Mouse (Mus musculus) neural tube, embryonic 13.5 days (tissue): ENCODE measurements around the gene Pnmal2. TPM values are rescaled to one million over a fixed set of nuclear protein-coding genes. Genes with fewer than 3 reads are reported as not detected.

Experiments used
- ATAC-seq: fragments of 200-750 bp; cut with Nextera tagmentation; 2 replicates; pipeline ENCODE4 v1.8.0; 2017; ENCODE audit warnings: low read depth, mild to moderate bottlenecking, moderate TSS enrichment, moderate library complexity
- H3K27ac ChIP-seq: fragments of 300-500 bp; sonication (generic); replicated peaks from 2 replicates; pipeline ENCODE4 v1.5.1; 2015; ENCODE audit warnings: moderate library complexity, mild to moderate bottlenecking, inconsistent platforms
- H3K27me3 ChIP-seq: fragments of 300-500 bp; sonication (generic); 2 replicates; pipeline ENCODE4 v1.6.1; 2015; ENCODE audit warnings: mild to moderate bottlenecking, inconsistent platforms
- H3K36me3 ChIP-seq: fragments of 300-500 bp; sonication (generic); 2 replicates; pipeline ENCODE4 v1.6.1; 2015; ENCODE audit warnings: mild to moderate bottlenecking, inconsistent platforms
- H3K4me1 ChIP-seq: fragments of 300-500 bp; sonication (generic); replicated peaks from 2 replicates; pipeline ENCODE4 v1.6.1; 2015; ENCODE audit warnings: inconsistent platforms
- H3K4me2 ChIP-seq: fragments of 300-500 bp; sonication (generic); 2 replicates; pipeline ENCODE4 v1.6.1; 2015; ENCODE audit warnings: inconsistent platforms, mild to moderate bottlenecking, moderate library complexity
- H3K4me3 ChIP-seq: fragments of 300-500 bp; sonication (generic); 2 replicates; pipeline ENCODE4 v1.5.1; 2015; ENCODE audit warnings: mild to moderate bottlenecking, inconsistent platforms
- H3K9ac ChIP-seq: fragments of 300-500 bp; sonication (generic); 2 replicates; pipeline ENCODE4 v1.6.1; 2015; ENCODE audit warnings: moderate library complexity, mild to moderate bottlenecking, inconsistent platforms
- H3K9me3 ChIP-seq: fragments of 300-500 bp; sonication (generic); 2 replicates; pipeline ENCODE4 v1.6.1; 2016; ENCODE audit warnings: inconsistent platforms
- WGBS: fragments of 180-500 bp; shearing (Covaris S2); methylation state at CpG from one replicate; pipeline ENCODE4 v1.1.7; 2015; 5-methylcytosine and 5-hydroxymethylcytosine counted together
- polyA plus RNA-seq: library from polyadenylated mRNA; unstranded; fragments of >200 nt; fragmentation: Nextera tagmentation; extraction: Ambion mirVana; gene quantifications from 2 replicates; pipeline ENCODE4 v1.2.1, GENCODE M21; 2015

The Pnmal2 gene
- polyA plus RNA-seq, 1 experiment from 2014 or later, result 76.2 TPM

DNA sequence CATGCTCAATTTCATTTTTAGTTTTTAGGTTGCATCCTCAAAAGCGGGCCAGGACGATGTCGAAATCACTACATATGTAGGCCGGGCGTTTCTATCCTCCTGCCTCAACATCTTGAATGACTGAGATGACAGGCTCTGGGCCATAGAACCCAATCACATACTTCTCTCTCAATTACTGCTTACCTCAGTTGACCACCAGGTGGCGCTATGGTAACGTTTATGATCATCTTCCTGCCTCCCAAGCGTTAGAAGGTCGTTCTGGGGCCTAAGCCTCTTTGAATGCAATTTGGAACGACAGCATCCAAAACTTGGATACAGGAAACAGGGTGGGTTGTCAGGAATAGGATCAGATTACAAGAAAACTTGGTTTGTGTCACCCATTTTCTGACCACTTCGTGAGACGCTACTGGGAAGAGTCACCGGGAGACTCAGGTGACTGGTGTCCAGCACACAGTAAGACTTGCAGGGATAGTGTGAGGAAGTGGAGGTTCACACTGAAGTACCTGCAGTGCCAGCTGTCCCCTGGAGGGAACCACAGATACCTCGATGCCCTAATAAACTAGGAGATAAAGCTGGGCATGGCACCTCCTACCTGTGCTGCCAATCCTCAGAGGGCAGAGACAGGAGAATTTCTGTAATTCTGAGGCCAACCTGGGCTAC lies 12.4 kb upstream of the Pnmal2 start:
- Histone ChIP-seq H3K4me1 (peaks cover 27% of the 10 kb centered on the region), H3K36me3 (no peaks in the 10 kb centered on the region), H3K9me3 (no peaks in the 10 kb centered on the region), H3K27me3 (0 out of 2 replicates have a peak, but pooled peaks cover 2% of the 10 kb centered on the region), H3K4me2 (no peak overlapping the region), H3K27ac (peak overlapping the region; percentile 59), H3K4me3 (no peak overlapping the region), H3K9ac (no peak overlapping the region)
- 19% methylated on average over 14 of the region's 14 CpGs for WGBS
- ATAC-seq, result peak; percentile 61

DNA sequence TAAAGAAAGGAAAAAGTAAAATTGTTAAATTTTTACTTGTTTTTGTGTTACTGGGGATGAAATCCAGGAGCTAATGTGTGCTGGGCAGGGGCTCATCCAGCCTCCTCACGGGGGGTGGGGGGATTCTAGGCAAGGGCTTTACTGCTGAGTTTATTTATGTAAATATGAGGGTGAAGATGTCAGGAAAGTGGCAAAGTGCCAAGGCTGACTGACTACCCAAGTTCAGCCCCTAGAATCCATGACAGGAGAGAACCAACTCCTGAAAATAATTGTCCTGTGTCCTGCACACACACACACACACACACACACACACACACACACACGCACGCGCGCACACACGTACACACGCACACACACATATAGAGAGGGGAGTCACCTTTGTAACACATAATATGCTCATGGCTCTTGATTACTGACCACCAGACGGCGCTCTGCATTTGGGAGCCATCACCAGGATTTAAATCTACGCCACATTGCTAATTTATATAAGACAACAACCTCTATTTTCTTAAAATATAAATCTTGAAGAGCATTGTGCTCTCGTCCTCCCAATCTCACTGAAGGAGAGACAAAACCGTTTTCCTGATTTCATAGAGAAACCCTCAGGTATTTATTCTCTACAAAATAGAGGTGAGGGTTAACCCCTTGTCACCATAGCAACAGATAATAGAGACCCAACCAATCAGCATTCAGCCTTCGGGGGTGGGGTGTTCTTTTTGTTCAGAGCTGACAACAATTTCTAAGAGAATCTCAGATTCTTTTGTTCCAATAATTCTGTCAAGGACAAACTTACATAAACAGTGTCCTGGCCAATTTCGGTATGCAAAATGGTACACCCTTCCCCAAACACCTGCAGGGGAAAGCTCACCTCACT lies 11.5 kb upstream of the Pnmal2 start:
- Histone ChIP-seq H3K9ac (no peak overlapping the region), H3K4me3 (no peak overlapping the region), H3K27me3 (no peaks in the 10 kb centered on the region), H3K36me3 (no peaks in the 10 kb centered on the region), H3K9me3 (no peaks in the 10 kb centered on the region), H3K27ac (peak overlapping the region; percentile 70), H3K4me1 (peaks cover 29% of the 10 kb centered on the region), H3K4me2 (0 out of 2 replicates have a peak overlapping the region, but pooled peaks have one; percentile 22)
- peak; percentile 66; the same call in 1 of the 2 replicates for ATAC-seq
- WGBS, result 40% methylated on average over 14 of the region's 14 CpGs

DNA sequence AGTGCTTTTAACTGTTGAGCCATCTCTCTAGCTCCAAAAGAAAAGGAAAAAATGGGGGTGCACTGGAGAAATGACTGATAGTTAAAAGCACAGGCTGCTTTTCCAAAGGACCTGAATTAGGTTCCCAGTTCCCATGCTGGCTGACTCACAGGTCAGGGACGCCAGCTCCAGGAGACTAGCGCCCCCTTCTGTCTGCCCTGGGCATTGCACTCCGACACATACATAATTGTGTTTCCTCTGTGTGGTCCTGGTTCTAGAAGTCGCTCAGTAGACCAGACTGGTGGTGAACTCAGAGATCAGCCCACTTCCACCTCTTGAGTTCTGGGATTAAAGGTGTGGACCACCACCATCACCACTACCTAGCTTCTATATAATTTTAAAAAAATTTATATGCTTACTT lies 7.2 kb upstream of the Pnmal2 start:
- H3K4me3 ChIP-seq, result no peak overlapping the region
- WGBS, result 40% methylated on average over 4 of the region's 4 CpGs
- ATAC-seq, result no peak
- H3K36me3 ChIP-seq, result no peaks in the 10 kb centered on the region
- no peak overlapping the region for H3K9ac ChIP-seq
- no peaks in the 10 kb centered on the region for H3K27me3 ChIP-seq
- H3K27ac ChIP-seq, result no peak overlapping the region
- peaks cover 45% of the 10 kb centered on the region for H3K4me1 ChIP-seq
- H3K4me2 ChIP-seq, result no peak overlapping the region
- no peaks in the 10 kb centered on the region for H3K9me3 ChIP-seq

DNA sequence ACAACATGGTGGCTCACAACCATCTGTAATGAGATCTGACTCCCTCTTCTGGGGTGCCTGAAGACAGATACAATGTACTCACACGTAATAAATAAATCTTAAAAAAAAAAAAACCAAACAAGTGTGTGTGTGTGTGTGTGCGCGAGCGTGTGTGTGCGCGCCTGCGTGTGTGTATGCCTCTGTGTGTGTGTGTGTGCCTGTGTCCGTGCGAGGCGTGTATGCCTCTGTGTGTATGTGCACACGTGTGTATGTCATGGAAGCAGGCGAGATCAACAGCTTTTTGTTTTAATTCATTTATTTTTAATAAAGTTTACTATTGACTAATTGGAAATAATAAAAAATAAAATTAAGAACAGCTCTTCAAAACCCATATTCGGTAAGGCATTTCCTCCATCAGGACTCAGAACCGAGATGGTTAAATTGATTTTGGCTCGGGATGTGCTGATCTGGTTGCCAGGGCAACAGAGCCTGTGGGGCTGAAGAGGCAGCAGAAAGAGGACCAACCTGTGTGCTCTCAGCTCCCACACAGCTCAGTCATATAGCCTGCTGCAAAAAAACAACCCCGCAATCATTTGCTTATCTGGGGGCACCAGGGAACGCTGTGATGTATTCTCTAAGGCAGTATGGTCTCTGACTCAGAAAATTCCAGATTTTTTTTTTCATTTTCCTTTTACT lies 6.2 kb upstream of the Pnmal2 start:
- H3K9me3 ChIP-seq, result no peaks in the 10 kb centered on the region
- H3K27me3 ChIP-seq, result no peaks in the 10 kb centered on the region
- H3K27ac ChIP-seq, result peak overlapping the region; percentile 83
- peaks cover 45% of the 10 kb centered on the region for H3K4me1 ChIP-seq
- no peak overlapping the region for H3K9ac ChIP-seq
- peak overlapping the region; percentile 31 for H3K4me2 ChIP-seq
- ATAC-seq, result peak; percentile 84
- WGBS, result 65% methylated on average over 17 of the region's 17 CpGs
- H3K36me3 ChIP-seq, result no peaks in the 10 kb centered on the region
- no peak overlapping the region for H3K4me3 ChIP-seq

DNA sequence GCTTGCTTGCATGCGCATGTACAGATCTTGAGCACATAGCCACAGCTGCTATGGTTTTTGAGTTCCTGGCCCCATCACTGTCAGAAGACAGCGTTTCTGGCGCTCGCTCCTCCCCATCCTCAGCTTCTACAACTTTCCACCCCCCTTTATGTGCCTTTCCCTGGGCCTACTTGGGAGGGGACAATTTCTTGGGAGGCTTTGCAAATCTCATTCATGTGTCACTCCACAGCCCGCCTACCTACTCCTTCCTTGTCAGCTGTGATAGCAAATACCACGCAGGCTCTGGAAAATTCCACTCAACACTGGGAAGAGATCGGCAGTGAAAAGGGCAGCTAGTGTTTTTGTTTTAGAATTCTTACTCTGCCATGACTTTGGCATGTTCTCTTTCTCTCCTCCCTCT lies 4.2 kb upstream of the Pnmal2 start:
- no peak overlapping the region for H3K9ac ChIP-seq
- WGBS, result 59% methylated on average over 7 of the region's 7 CpGs

DNA sequence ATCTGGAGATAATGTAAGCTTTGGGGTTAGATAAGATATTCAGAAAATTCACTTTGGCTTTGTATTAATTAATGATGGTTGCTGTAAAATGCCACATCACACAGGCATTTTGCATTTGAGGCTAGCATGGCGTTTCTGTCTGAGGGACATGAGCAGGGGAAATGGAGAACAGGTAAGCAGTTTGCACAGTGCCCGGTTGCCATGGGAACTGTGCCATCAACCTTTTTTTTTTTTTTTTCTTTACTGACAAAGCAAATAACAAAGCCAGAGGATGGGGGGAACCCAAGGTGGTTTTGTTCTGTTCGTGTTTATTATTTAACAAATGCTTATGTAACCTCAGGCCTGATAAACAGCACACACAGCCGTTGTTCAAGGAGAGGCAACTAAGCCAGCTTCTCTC lies 1.6 kb upstream of the Pnmal2 start:
- H3K4me1 ChIP-seq, result peaks cover 78% of the 10 kb centered on the region
- 46% methylated on average over 4 of the region's 4 CpGs for WGBS
- no peak overlapping the region for H3K4me3 ChIP-seq

More for the DNA sequence above, 4.2 kb upstream of the Pnmal2 start:
- Histone ChIP-seq H3K4me2 (no peak overlapping the region), H3K27ac (peak overlapping the region; percentile 47), H3K9me3 (no peaks in the 10 kb centered on the region), H3K4me3 (no peak overlapping the region), H3K36me3 (no peaks in the 10 kb centered on the region), H3K4me1 (peaks cover 53% of the 10 kb centered on the region), H3K27me3 (peaks cover 1% of the 10 kb centered on the region)
- no peak for ATAC-seq

DNA sequence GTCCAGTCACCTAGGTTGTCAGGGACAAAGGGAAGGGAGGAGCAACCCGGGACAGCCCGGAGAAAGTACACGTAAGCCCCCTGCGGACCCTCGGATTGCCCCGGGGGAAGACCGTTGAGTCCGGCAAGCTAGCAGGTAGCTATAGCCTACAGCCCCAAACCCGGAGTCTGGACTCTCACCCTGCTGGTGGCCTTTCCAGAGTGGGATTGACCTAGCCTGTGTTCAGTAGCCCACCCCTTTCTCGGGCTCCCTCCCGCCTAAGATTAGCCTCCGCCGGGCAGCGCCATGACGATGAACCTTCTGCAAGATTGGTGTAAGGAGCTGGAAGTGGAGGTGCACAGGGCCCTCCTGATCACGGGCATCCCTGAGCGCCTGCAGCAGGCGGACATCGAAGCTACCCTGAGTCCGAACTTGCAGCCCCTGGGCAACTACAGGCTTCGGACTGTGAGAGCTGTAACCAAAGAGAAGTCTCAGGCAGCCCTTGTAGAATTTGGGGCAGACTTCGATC lies 380 bp downstream of the Pnmal2 start:
- WGBS, result 2% methylated on average over 22 of the region's 22 CpGs
- no peaks in the 10 kb centered on the region for H3K9me3 ChIP-seq
- 0 out of 2 replicates have a peak, but pooled peaks cover 9% of the 10 kb centered on the region for H3K36me3 ChIP-seq
- H3K4me1 ChIP-seq, result peaks cover 79% of the 10 kb centered on the region
- H3K4me2 ChIP-seq, result peak overlapping the region; percentile 82
- H3K27ac ChIP-seq, result peak overlapping the region; percentile 96
- H3K4me3 ChIP-seq, result peak overlapping the region; percentile 88
- H3K27me3 ChIP-seq, result peaks cover 24% of the 10 kb centered on the region
- ATAC-seq, result peak; percentile 4; the same call in 1 of the 2 replicates
- H3K9ac ChIP-seq, result peak overlapping the region; percentile 98

More for the DNA sequence above, 1.6 kb upstream of the Pnmal2 start:
- H3K9ac ChIP-seq, result no peak overlapping the region
- H3K4me2 ChIP-seq, result no peak overlapping the region; the same call in 1 of the 2 replicates
- peak overlapping the region; percentile 96 for H3K27ac ChIP-seq
- H3K27me3 ChIP-seq, result peaks cover 16% of the 10 kb centered on the region
- H3K9me3 ChIP-seq, result no peaks in the 10 kb centered on the region
- no peaks in the 10 kb centered on the region for H3K36me3 ChIP-seq
- no peak for ATAC-seq

DNA sequence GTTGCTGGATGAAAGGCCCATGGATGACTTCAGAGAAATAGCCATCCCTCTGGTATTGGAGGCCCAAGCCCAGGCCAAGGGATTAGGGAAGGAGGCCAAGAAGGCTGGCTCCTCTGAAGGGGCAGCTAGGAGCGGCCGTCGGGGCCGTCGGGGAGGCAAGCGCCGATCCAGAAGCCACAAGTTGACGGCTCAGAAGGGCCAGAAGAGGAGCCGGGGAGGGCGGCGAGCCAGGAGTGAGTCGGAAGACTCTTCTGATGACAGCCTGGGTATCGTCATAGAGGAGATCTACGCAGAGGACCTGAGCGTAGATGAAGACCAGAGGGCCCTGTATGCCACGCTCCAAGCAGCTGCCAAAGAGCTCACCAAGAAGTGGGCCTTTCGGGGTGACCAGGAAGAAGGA lies 937 bp downstream of the Pnmal2 start:
- Histone ChIP-seq H3K4me3 (peak overlapping the region; percentile 88), H3K36me3 (0 out of 2 replicates have a peak, but pooled peaks cover 9% of the 10 kb centered on the region), H3K9me3 (no peaks in the 10 kb centered on the region), H3K27me3 (peaks cover 24% of the 10 kb centered on the region), H3K4me2 (peak overlapping the region; percentile 82), H3K27ac (peak overlapping the region; percentile 96), H3K4me1 (peaks cover 79% of the 10 kb centered on the region), H3K9ac (peak overlapping the region; percentile 98)
- no peak for ATAC-seq
- WGBS, result 9% methylated on average over 17 of the region's 17 CpGs

DNA sequence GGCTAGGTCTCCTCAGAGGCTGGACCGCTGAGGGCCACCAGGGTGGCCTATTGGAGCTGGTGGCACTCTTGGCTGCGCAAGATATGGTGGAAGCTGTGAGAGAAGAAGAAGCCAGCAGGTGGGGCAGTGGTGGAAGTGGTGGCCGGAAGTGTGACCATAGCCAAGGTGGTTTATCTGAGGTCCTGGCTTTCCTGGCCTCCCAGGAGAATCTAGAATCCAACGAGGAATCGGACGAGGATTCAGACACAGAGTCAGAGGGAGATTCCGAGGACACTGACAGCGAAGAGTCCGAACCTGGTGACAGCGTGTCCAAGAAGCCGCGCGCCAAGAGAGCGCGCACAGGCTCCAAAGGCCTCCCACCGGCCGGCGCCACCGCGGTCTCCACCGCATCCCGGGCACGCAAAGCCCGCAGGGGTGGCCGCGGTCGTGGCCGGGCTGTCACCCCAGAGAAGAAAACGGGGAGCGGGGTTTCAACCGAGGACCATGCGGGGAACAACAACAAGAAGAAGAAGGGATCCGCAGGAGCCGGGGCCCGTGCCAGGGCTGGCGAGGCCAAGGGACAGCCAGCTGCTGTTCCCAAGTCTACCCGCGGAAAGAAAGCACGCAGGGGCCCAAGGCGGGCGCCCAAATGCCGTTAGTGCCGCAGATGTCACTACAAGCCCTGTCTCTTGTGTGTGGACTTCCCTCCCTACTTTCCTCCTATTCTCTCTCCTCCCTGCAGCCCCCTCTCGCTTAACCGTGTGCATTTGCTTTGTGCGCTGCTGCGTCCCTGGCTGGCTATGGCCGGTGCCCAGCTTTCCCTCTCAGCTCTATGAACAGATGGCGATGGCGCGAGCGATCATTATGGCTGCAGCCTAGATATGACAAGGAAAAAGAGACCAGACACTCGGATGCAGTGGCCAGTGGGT lies 2.2 kb downstream of the Pnmal2 start:
- peak overlapping the region; percentile 82 for H3K4me2 ChIP-seq
- WGBS, result under 1% methylated on average over 53 of the region's 53 CpGs
- H3K4me3 ChIP-seq, result peak overlapping the region; percentile 88
- no peaks in the 10 kb centered on the region for H3K9me3 ChIP-seq
- peak overlapping the region; percentile 86 for H3K27ac ChIP-seq
- peak overlapping the region; percentile 98 for H3K9ac ChIP-seq
- peaks cover 24% of the 10 kb centered on the region for H3K27me3 ChIP-seq
- ATAC-seq, result no peak
- H3K4me1 ChIP-seq, result peaks cover 85% of the 10 kb centered on the region
- 0 out of 2 replicates have a peak, but pooled peaks cover 9% of the 10 kb centered on the region for H3K36me3 ChIP-seq

DNA sequence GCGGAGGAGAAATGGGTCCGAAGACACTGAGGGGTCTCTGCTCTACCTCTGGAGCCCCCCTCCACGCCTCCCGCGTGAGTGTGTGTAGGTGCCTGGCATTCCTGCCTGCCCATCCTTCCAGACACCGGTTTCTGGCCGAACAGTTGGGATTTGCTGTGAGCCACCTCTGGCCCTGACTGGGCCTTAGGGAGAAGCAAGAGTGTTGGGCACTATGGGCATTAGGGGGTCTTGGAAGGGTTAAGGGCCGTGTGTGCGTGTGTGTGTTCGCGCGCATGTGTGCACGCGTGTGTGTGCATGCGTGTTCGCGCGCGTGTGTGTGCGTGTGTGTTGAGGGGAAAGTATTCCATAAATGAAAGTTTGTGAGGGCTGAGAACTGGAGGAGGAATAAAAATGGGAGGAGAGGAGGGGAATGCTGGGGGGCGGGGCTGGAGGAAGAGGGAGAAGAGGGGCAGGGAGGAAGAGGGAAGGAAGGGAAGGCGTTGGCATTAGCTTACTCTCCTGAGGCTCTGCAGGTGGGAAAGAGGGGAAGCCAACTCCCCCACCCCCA lies 2.9 kb downstream of the Pnmal2 start:
- Histone ChIP-seq H3K4me1 (peaks cover 91% of the 10 kb centered on the region), H3K4me2 (peak overlapping the region; percentile 82), H3K27ac (peak overlapping the region; percentile 86), H3K36me3 (0 out of 2 replicates have a peak, but pooled peaks cover 9% of the 10 kb centered on the region), H3K9me3 (no peaks in the 10 kb centered on the region), H3K9ac (peak overlapping the region; percentile 98), H3K4me3 (peak overlapping the region; percentile 88), H3K27me3 (peaks cover 24% of the 10 kb centered on the region)
- WGBS, result 14% methylated on average over 20 of the region's 22 CpGs
- no peak for ATAC-seq
